Mouse (Mus musculus): ENCODE measurements around the gene Phb. TPM values are rescaled to one million over a fixed set of nuclear protein-coding genes. Genes with fewer than 3 reads are reported as not detected.

Phb gene
- polyA plus RNA-seq (2015; fragmentation: Nextera tagmentation; extraction: Ambion mirVana), result 162 and 186 TPM in 2 replicates

GRCm38 (mm10) chr11:95666529-95667149 lies at the start of gene Phb:
TSS of gene Phb (plus strand) at chr11:95666957.
- Histone ChIP-seq H3K4me3 (replicated peaks) (peak within 1 kb of the TSS; percentile 64), H3K9ac (peak within 1 kb of the TSS; percentile 53), H3K27ac (replicated peaks) (peak within 1 kb of the TSS; percentile 73), H3K4me2 (replicated peaks) (peak within 1 kb of the TSS; percentile 73), H3K4me1 (peaks cover 9% of the 10 kb centered on the region), H3K9me3 (replicated peaks) (no peaks in the 10 kb centered on the region), H3K36me3 (peaks cover 24% of the 10 kb centered on the region), H3K27me3 (no peaks in the 10 kb centered on the region)
- ATAC-seq (ENCODE audit: insufficient number of reproducible peaks, low FRiP score, low TSS enrichment, low read depth), result peak; percentile 95
- WGBS, result 2% methylated on average over 25 of the region's 25 CpGs

- WGBS, result 52% methylated on average over 19 of the region's 19 CpGs
- H3K4me2 ChIP-seq (replicated peaks), result no peak overlapping the region
- ATAC-seq (ENCODE audit: insufficient number of reproducible peaks, low FRiP score, low TSS enrichment, low read depth), result no peak
- H3K4me1 ChIP-seq, result peaks cover 44% of the 10 kb centered on the region
- H3K36me3 ChIP-seq, result no peaks in the 10 kb centered on the region
- H3K9me3 ChIP-seq (replicated peaks), result no peaks in the 10 kb centered on the region
- H3K4me3 ChIP-seq (replicated peaks), result no peak overlapping the region
- no peak overlapping the region for H3K9ac ChIP-seq
- H3K27ac ChIP-seq (replicated peaks), result no peak overlapping the region
- 0 out of 2 replicates have a peak, but pooled peaks cover 5% of the 10 kb centered on the region for H3K27me3 ChIP-seq
These were observed 48.8 kb upstream of the Phb start for GRCm38 (mm10) chr11:95617785-95618465.

- Histone ChIP-seq H3K4me2 (replicated peaks) (no peak overlapping the region), H3K27me3 (0 out of 2 replicates have a peak, but pooled peaks cover 5% of the 10 kb centered on the region), H3K4me1 (peaks cover 49% of the 10 kb centered on the region), H3K27ac (replicated peaks) (no peak overlapping the region), H3K9me3 (replicated peaks) (no peaks in the 10 kb centered on the region), H3K9ac (no peak overlapping the region), H3K36me3 (no peaks in the 10 kb centered on the region), H3K4me3 (replicated peaks) (no peak overlapping the region)
- 85% methylated on average over 3 of the region's 3 CpGs for WGBS
- no peak for ATAC-seq (ENCODE audit: insufficient number of reproducible peaks, low FRiP score, low TSS enrichment, low read depth)
These were observed 47.7 kb upstream of the Phb start for GRCm38 (mm10) chr11:95619081-95619480.

GRCm38 (mm10) chr11:95619886-95620444 lies 46.8 kb upstream of the Phb start:
- no peaks in the 10 kb centered on the region for H3K36me3 ChIP-seq
- H3K9me3 ChIP-seq (replicated peaks), result no peaks in the 10 kb centered on the region
- no peak overlapping the region for H3K9ac ChIP-seq
- ATAC-seq (ENCODE audit: insufficient number of reproducible peaks, low FRiP score, low TSS enrichment, low read depth), result no peak
- 85% methylated on average over 5 of the region's 5 CpGs for WGBS
- no peak overlapping the region for H3K4me2 ChIP-seq (replicated peaks)
- no peak overlapping the region for H3K4me3 ChIP-seq (replicated peaks)
- H3K4me1 ChIP-seq, result peaks cover 41% of the 10 kb centered on the region
- no peak overlapping the region for H3K27ac ChIP-seq (replicated peaks)
- 0 out of 2 replicates have a peak, but pooled peaks cover 5% of the 10 kb centered on the region for H3K27me3 ChIP-seq

DNA sequence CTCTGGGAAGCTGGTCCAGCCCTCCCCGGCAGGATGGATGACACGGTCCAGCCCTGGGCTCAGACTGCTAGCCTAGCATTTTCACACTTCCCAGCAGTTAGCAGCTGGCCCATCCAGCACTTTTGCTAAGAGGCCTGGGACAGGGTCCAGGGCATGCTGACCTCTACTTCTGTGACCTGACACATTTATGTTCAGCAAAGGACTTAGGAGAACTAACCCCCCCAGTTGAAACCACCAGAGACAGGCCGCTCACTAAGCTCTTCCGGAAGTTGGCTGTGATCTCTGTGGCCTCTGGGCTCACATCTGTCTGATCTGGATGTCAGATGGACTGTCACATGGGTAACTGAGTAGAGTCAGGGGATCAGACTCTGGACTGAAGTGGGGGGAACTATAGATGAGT lies 45.7 kb upstream of the Phb start:
- no peak for ATAC-seq (ENCODE audit: insufficient number of reproducible peaks, low FRiP score, low TSS enrichment, low read depth)
- Histone ChIP-seq H3K27ac (replicated peaks) (no peak overlapping the region), H3K9ac (no peak overlapping the region), H3K27me3 (0 out of 2 replicates have a peak, but pooled peaks cover 5% of the 10 kb centered on the region), H3K9me3 (replicated peaks) (no peaks in the 10 kb centered on the region), H3K4me1 (peaks cover 35% of the 10 kb centered on the region), H3K4me3 (replicated peaks) (no peak overlapping the region), H3K4me2 (replicated peaks) (no peak overlapping the region), H3K36me3 (no peaks in the 10 kb centered on the region)
- WGBS, result 41% methylated on average over 4 of the region's 4 CpGs

DNA sequence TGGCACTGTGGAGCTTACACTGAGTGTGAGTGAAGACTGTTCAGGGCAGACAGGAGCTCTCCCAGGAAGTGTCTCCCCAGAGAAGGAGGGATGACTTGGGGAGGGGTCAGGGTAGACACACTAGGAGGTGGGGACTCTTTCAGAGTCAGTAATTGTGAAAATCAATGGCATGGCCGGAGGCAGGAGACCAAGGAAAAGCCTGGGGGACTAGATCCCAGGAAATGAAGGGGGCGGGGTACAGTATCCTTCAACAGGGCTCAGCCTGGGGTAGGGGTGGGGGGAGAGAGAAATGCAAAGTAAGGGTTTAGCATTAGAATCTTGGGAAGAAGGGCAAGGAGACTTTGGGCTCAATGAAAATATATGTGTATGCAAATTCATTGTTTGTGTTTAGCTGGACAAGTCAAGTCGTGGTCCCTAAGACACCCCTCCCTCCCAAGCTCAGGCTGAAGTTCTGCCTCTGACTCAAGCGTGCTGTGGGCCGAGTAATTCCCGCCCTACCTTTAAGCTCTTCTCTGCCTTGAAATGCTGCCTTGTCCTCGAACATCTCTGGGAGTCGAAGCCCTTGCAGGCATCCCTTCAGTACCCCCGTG lies 45.1 kb upstream of the Phb start:
- WGBS, result 30% methylated on average over 9 of the region's 9 CpGs
- no peaks in the 10 kb centered on the region for H3K9me3 ChIP-seq (replicated peaks)
- H3K27ac ChIP-seq (replicated peaks), result no peak overlapping the region
- H3K4me3 ChIP-seq (replicated peaks), result no peak overlapping the region
- ATAC-seq (ENCODE audit: insufficient number of reproducible peaks, low FRiP score, low TSS enrichment, low read depth), result no peak; the same call in 1 of the 2 replicates
- H3K9ac ChIP-seq, result no peak overlapping the region
- 0 out of 2 replicates have a peak, but pooled peaks cover 5% of the 10 kb centered on the region for H3K27me3 ChIP-seq
- peaks cover 35% of the 10 kb centered on the region for H3K4me1 ChIP-seq
- H3K36me3 ChIP-seq, result no peaks in the 10 kb centered on the region
- no peak overlapping the region for H3K4me2 ChIP-seq (replicated peaks)

DNA sequence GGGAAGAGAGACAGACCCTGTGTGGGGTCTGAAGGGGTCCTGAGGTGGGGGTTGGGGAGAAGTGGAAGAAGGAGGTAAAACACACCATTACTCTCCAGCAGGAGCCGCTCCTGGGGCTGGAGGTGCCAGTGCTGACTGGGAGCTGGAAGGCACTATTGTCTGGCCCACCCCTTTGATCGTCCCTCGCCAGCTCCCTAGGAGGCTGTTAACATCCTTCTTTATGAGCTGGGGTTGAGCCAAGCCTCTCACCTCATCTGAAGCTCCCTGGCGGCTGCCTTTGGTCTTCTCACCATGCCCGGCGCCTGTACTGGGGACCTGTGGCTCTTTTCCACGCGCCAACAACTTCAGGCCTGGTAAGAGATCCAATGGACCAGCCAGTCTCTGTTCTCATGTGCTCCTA lies 44.3 kb upstream of the Phb start:
- no peak overlapping the region for H3K4me3 ChIP-seq (replicated peaks)
- H3K4me2 ChIP-seq (replicated peaks), result no peak overlapping the region
- no peak for ATAC-seq (ENCODE audit: insufficient number of reproducible peaks, low FRiP score, low TSS enrichment, low read depth)

GRCm38 (mm10) chr11:95630558-95630957 lies 36.2 kb upstream of the Phb start:
- Histone ChIP-seq H3K9me3 (replicated peaks) (no peaks in the 10 kb centered on the region), H3K9ac (no peak overlapping the region), H3K4me1 (peaks cover 41% of the 10 kb centered on the region), H3K4me3 (replicated peaks) (no peak overlapping the region), H3K36me3 (no peaks in the 10 kb centered on the region), H3K27ac (replicated peaks) (peak overlapping the region; percentile 77; the same call in 1 of the 2 replicates), H3K27me3 (no peaks in the 10 kb centered on the region; the same call in none of the 2 replicates), H3K4me2 (replicated peaks) (no peak overlapping the region)
- no peak for ATAC-seq (ENCODE audit: insufficient number of reproducible peaks, low FRiP score, low TSS enrichment, low read depth)
- 80% methylated on average over 6 of the region's 6 CpGs for WGBS

More for the DNA sequence above, 44.3 kb upstream of the Phb start:
- H3K9me3 ChIP-seq (replicated peaks), result no peaks in the 10 kb centered on the region
- peaks cover 32% of the 10 kb centered on the region for H3K4me1 ChIP-seq
- no peaks in the 10 kb centered on the region for H3K36me3 ChIP-seq
- H3K27me3 ChIP-seq, result peaks cover 5% of the 10 kb centered on the region; the same call in 1 of the 2 replicates
- no peak overlapping the region for H3K9ac ChIP-seq
- 54% methylated on average over 8 of the region's 8 CpGs for WGBS
- H3K27ac ChIP-seq (replicated peaks), result no peak overlapping the region

DNA sequence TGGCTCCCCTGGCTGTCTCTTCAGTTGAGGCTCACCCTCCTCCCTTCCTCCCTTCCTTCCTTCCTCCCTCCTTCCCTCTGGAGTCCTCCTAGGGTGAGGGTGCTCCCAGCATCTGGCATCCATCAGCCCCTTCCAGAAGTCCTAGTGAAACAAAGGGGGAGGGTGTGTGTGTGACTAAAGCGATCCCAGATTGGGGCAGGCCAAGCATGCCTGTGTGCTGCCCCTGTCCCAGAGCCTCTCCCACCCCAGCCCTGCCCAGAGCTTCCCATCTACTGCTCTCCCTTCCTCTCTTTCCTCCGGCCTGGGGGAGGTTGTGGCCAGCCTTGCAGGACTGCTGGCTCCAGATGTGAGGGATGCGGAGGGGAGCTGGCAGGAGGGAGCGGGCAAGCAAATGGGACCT lies 35.5 kb upstream of the Phb start:
- 14% methylated on average over 4 of the region's 4 CpGs for WGBS
- H3K4me2 ChIP-seq (replicated peaks), result 0 out of 2 replicates have a peak overlapping the region, but pooled peaks have one; percentile 15
- H3K4me3 ChIP-seq (replicated peaks), result no peak overlapping the region
- peak overlapping the region; percentile 77 for H3K27ac ChIP-seq (replicated peaks)
- peak; percentile 72 for ATAC-seq (ENCODE audit: insufficient number of reproducible peaks, low FRiP score, low TSS enrichment, low read depth)
- H3K9me3 ChIP-seq (replicated peaks), result no peaks in the 10 kb centered on the region
- no peaks in the 10 kb centered on the region for H3K36me3 ChIP-seq
- H3K27me3 ChIP-seq, result no peaks in the 10 kb centered on the region; the same call in none of the 2 replicates
- H3K4me1 ChIP-seq, result peaks cover 41% of the 10 kb centered on the region
- no peak overlapping the region for H3K9ac ChIP-seq

GRCm38 (mm10) chr11:95632474-95632873 lies 34.3 kb upstream of the Phb start:
- no peak for ATAC-seq (ENCODE audit: insufficient number of reproducible peaks, low FRiP score, low TSS enrichment, low read depth)
- H3K4me3 ChIP-seq (replicated peaks), result no peak overlapping the region
- H3K27me3 ChIP-seq, result no peaks in the 10 kb centered on the region; the same call in none of the 2 replicates
- peak overlapping the region; percentile 77 for H3K27ac ChIP-seq (replicated peaks)
- no peak overlapping the region for H3K4me2 ChIP-seq (replicated peaks)
- H3K9ac ChIP-seq, result no peak overlapping the region
- 58% methylated on average over 6 of the region's 6 CpGs for WGBS
- no peaks in the 10 kb centered on the region for H3K9me3 ChIP-seq (replicated peaks)
- peaks cover 41% of the 10 kb centered on the region for H3K4me1 ChIP-seq
- H3K36me3 ChIP-seq, result no peaks in the 10 kb centered on the region

DNA sequence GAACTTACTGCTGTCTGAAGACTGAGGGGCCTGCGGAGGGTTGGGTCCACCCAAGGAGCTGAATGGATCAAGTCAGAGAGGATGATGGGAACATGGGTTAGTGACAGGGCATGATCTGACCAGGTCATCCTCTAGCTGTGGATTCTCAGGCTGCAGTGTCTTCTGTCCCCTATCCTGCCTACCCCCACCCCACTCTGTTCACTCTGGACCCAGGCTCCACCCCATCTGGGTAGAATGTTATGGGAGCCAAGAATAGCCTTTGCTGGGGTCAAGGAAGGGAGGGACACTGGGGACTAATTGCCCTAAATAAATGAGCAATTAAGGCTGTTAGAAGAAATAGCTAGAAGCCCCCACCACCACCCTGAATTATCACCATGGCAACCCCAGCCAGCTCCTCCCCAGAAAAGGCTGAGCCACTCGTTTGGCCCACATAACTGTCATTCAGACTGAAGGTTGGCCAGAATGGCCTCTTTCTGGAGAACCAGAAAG lies 33.2 kb upstream of the Phb start:
- H3K9ac ChIP-seq, result no peak overlapping the region
- no peaks in the 10 kb centered on the region for H3K9me3 ChIP-seq (replicated peaks)
- H3K27me3 ChIP-seq, result no peaks in the 10 kb centered on the region; the same call in 1 of the 2 replicates
- no peak for ATAC-seq (ENCODE audit: insufficient number of reproducible peaks, low FRiP score, low TSS enrichment, low read depth)
- H3K4me1 ChIP-seq, result peaks cover 41% of the 10 kb centered on the region
- WGBS, result 87% methylated on average over 2 of the region's 2 CpGs
- H3K4me2 ChIP-seq (replicated peaks), result no peak overlapping the region
- peak overlapping the region; percentile 77; the same call in 1 of the 2 replicates for H3K27ac ChIP-seq (replicated peaks)
- H3K36me3 ChIP-seq, result no peaks in the 10 kb centered on the region
- H3K4me3 ChIP-seq (replicated peaks), result no peak overlapping the region

Measured in embryonic facial prominence, embryonic 15.5 days (tissue).